Mouse (Mus musculus) testis, adult 2 months (tissue): ENCODE measurements at regions not wholly inside any gene's neighbourhood (a gene's known extent, or its start where the extent isn't known, plus 50 kb on each side); places are given as distances from the start of the nearest gene placed in this dataset.

Experiments used
- H3K27ac ChIP-seq: fragments of 200-500 bp; 2 replicates; pipeline ENCODE4 v1.5.1; 2012; ENCODE audit warnings: low read depth, low read length; ENCODE audit not compliant: control insufficient read depth, insufficient read depth
- H3K27me3 ChIP-seq: fragments of 200-500 bp; 2 replicates; pipeline ENCODE4 v1.6.1; 2012; ENCODE audit warnings: mild to moderate bottlenecking, low read length, moderate library complexity; ENCODE audit not compliant: control insufficient read depth, insufficient read depth
- H3K36me3 ChIP-seq: fragments of 200-500 bp; 2 replicates; pipeline ENCODE4 v1.6.1; 2012; ENCODE audit warnings: mild to moderate bottlenecking, low read length; ENCODE audit not compliant: control insufficient read depth, insufficient read depth
- H3K4me1 ChIP-seq: fragments of 200-500 bp; 2 replicates; pipeline ENCODE4 v1.6.1; 2012; ENCODE audit warnings: low read length; ENCODE audit not compliant: control insufficient read depth, insufficient read depth
- H3K4me3 ChIP-seq: fragments of 200-500 bp; 2 replicates; pipeline ENCODE4 v1.5.1; 2012; ENCODE audit warnings: low read depth, mild to moderate bottlenecking, low read length, moderate library complexity, mixed read lengths; ENCODE audit not compliant: control insufficient read depth
- CTCF ChIP-seq: fragments of 200-500 bp; IDR thresholded peaks from 2 replicates; pipeline ENCODE4 v1.5.1; 2012; ENCODE audit warnings: low read depth, mild to moderate bottlenecking, inconsistent platforms, low read length, moderate library complexity; ENCODE audit not compliant: control insufficient read depth, insufficient read depth, insufficient replicate concordance
- POLR2A ChIP-seq: fragments of 200-500 bp; IDR thresholded peaks from 2 replicates; pipeline ENCODE4 v1.6.1; 2012; ENCODE audit warnings: low read depth, mild to moderate bottlenecking, inconsistent platforms, low read length, moderate library complexity; ENCODE audit not compliant: control insufficient read depth

- Histone ChIP-seq H3K36me3 (no peaks in the 10 kb centered on the region), H3K27me3 (no peaks in the 10 kb centered on the region), H3K4me1 (no peaks in the 10 kb centered on the region), H3K4me3 (no peak overlapping the region), H3K27ac (no peak overlapping the region)
- TF ChIP-seq POLR2A = no peak
- no peak for TF ChIP-seq CTCF
Observed at GRCm38 (mm10) chr13:44054157-44054556, 269.6 kb downstream of the Cd83 start.

- Histone ChIP-seq H3K27ac (no peak overlapping the region), H3K36me3 (no peaks in the 10 kb centered on the region), H3K4me3 (no peak overlapping the region), H3K27me3 (no peaks in the 10 kb centered on the region), H3K4me1 (no peaks in the 10 kb centered on the region)
- TF ChIP-seq CTCF (no peak), POLR2A (no peak)
Observed at GRCm38 (mm10) chr13:44055573-44056491, 271.3 kb downstream of the Cd83 start.

GRCm38 (mm10) chr13:44056716-44057115 lies 272.1 kb downstream of the Cd83 start:
- H3K27me3 ChIP-seq = no peaks in the 10 kb centered on the region
- no peak overlapping the region for H3K27ac ChIP-seq
- H3K4me1 ChIP-seq = no peaks in the 10 kb centered on the region
- H3K4me3 ChIP-seq = no peak overlapping the region
- no peaks in the 10 kb centered on the region for H3K36me3 ChIP-seq
- TF ChIP-seq CTCF = no peak
- TF ChIP-seq POLR2A = no peak

GRCm38 (mm10) chr13:44057542-44057941 lies 273.0 kb downstream of the Cd83 start:
- Histone ChIP-seq H3K4me1 (no peaks in the 10 kb centered on the region), H3K27ac (no peak overlapping the region), H3K36me3 (no peaks in the 10 kb centered on the region), H3K27me3 (no peaks in the 10 kb centered on the region), H3K4me3 (no peak overlapping the region)
- no peak for TF ChIP-seq POLR2A
- no peak for TF ChIP-seq CTCF

GRCm38 (mm10) chr13:44058277-44058676 lies 273.7 kb downstream of the Cd83 start:
- Histone ChIP-seq H3K4me1 (no peaks in the 10 kb centered on the region), H3K27ac (no peak overlapping the region), H3K27me3 (no peaks in the 10 kb centered on the region)

GRCm38 (mm10) chr13:44059436-44059835 lies 274.9 kb downstream of the Cd83 start:
- H3K36me3 ChIP-seq = no peaks in the 10 kb centered on the region
- TF ChIP-seq CTCF (no peak), POLR2A (no peak)
- no peaks in the 10 kb centered on the region for H3K27me3 ChIP-seq
- H3K27ac ChIP-seq = no peak overlapping the region
- H3K4me3 ChIP-seq = no peak overlapping the region
- no peaks in the 10 kb centered on the region for H3K4me1 ChIP-seq

More at GRCm38 (mm10) chr13:44058277-44058676, 273.7 kb downstream of the Cd83 start:
- TF ChIP-seq POLR2A (no peak), CTCF (no peak)
- H3K36me3 ChIP-seq = no peaks in the 10 kb centered on the region
- no peak overlapping the region for H3K4me3 ChIP-seq

GRCm38 (mm10) chr13:44061286-44061685 lies 276.7 kb downstream of the Cd83 start:
- TF ChIP-seq POLR2A = no peak
- Histone ChIP-seq H3K4me1 (no peaks in the 10 kb centered on the region), H3K27me3 (no peaks in the 10 kb centered on the region), H3K4me3 (no peak overlapping the region), H3K36me3 (no peaks in the 10 kb centered on the region), H3K27ac (no peak overlapping the region)
